Mouse (Mus musculus): ENCODE results near the gene Tbkbp1. TPM values are rescaled to one million over a fixed set of nuclear protein-coding genes. Genes with fewer than 3 reads are reported as not detected.

Gene Tbkbp1
- polyA plus RNA-seq, 1 experiment = 0.22 TPM

DNA sequence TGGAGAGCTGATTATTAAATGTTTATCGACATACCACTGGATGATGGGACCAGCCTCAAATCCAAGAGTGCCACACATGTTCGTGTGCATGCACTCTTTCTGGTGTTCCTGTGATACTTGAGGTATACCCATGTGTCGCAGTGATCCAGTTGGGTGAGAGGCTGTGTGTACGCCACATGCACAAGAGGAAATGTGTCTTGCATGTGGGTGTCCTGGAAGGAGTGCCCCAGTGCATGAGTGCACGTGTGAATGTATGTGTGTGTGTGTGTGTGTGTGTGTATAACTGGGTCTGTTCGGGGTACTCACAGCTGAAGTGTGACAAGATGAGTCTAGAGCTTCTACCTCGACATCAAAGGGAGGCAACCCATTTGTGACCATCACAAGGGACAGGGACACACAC is 21.0 kb downstream of the Tbkbp1 start:
- Histone ChIP-seq H3K4me2 (ENCODE audit: low read depth) (no peak overlapping the region), H3K27me3 (ENCODE audit: control insufficient read depth, insufficient read depth, insufficient read length) (peaks cover 38% of the 10 kb centered on the region), H3ac (ENCODE audit: control insufficient read depth, insufficient read length) (no peak overlapping the region), H3K36me3 (ENCODE audit: control insufficient read depth, insufficient read depth) (no peaks in the 10 kb centered on the region), H3K4me3 (no peak overlapping the region), H3K79me2 (ENCODE audit: control insufficient read depth, insufficient read depth) (no peaks in the 10 kb centered on the region)
- TF ChIP-seq CEBPB (IDR thresholded peaks at IDR 0.05; ENCODE audit: insufficient read depth, poor library complexity, severe bottlenecking) = no peak
- TF ChIP-seq TCF12 (IDR thresholded peaks at IDR 0.05; ENCODE audit: insufficient read depth, poor library complexity, severe bottlenecking) = no peak

DNA sequence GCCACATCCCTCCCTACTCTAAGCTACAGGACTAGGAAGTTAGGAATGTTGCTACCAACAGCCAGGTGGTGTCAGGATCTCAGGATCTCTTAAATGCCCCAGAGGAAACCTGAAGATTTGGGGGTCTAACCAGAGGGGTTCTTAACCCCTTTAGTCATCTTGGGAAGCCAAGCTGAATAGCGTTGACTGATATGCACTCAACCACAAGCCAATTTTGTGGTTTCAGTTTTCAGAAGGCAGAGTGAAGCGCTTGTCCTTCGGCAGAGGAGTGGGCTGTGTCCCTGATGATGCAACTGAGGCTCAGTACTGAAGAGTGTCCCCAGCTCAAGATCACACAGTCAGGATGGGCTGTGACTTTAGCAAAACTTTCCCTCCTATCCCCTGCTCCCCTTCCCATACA is 22.3 kb downstream of the Tbkbp1 start:
- Histone ChIP-seq H3ac (ENCODE audit: control insufficient read depth, insufficient read length) (no peak overlapping the region), H3K36me3 (ENCODE audit: control insufficient read depth, insufficient read depth) (no peaks in the 10 kb centered on the region), H3K79me2 (ENCODE audit: control insufficient read depth, insufficient read depth) (no peaks in the 10 kb centered on the region), H3K4me3 (no peak overlapping the region), H3K27me3 (ENCODE audit: control insufficient read depth, insufficient read depth, insufficient read length) (peaks cover 35% of the 10 kb centered on the region), H3K4me2 (ENCODE audit: low read depth) (peak overlapping the region; percentile 39)
- TF ChIP-seq USF1 (IDR thresholded peaks at IDR 0.05; ENCODE audit: low read depth) (no peak), CEBPB (IDR thresholded peaks at IDR 0.05; ENCODE audit: insufficient read depth, poor library complexity, severe bottlenecking) (peak; percentile 54; the same call in 1 of the 2 replicates), REST (IDR thresholded peaks at IDR 0.05; ENCODE audit: insufficient read depth, insufficient read length) (no peak), MAX (IDR thresholded peaks at IDR 0.05; ENCODE audit: low read depth) (no peak), TCF12 (IDR thresholded peaks at IDR 0.05; ENCODE audit: insufficient read depth, poor library complexity, severe bottlenecking) (no peak)

DNA sequence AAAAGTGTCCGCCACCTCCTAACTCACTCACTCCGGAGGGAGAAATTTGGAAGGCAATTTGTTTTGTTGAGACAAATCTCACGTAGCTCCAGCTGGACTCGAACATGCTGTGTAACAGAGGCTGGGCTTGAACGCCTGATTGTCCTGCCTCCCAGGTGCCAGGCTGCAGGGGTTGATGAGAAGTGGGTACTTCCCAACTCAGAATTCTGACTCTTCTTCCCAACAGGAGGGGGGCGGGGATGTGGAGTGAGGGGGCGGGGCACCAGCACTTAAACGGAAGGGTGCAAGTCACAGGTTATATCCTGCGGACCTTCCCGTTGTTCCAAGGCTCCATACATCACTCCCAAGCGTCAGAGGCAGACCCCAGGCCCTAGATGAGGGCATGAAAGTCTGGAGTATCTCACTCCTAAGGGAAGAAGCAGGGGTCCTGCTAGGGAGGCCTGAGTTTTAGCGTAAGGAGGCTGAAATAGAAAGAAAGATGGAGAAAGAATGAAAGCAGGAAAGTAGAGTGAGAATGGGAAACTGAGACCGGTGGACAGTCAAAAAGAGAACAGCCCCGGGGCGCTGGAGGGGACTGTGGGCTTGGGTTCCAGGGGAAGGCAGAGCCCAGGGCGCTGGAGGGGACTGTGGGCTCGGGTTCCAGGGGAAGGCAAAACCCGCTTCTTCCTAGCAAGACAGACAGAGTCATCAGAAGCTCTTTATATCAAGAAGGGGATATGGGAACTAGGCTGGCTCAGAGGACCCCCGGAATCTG is 23.6 kb downstream of the Tbkbp1 start:
- H3K4me3 ChIP-seq = peak overlapping the region; percentile 4
- H3K36me3 ChIP-seq (ENCODE audit: control insufficient read depth, insufficient read depth) = no peaks in the 10 kb centered on the region
- no peaks in the 10 kb centered on the region for H3K79me2 ChIP-seq (ENCODE audit: control insufficient read depth, insufficient read depth)
- TF ChIP-seq CEBPB (IDR thresholded peaks at IDR 0.05; ENCODE audit: insufficient read depth, poor library complexity, severe bottlenecking) (no peak), MAX (IDR thresholded peaks at IDR 0.05; ENCODE audit: low read depth) (no peak), POLR2AphosphoS2 (IDR thresholded peaks at IDR 0.05; ENCODE audit: insufficient read length, low read depth) (no peak), POLR2A (IDR thresholded peaks at IDR 0.05; ENCODE audit: insufficient read length, low read depth) (no peak), TCF12 (IDR thresholded peaks at IDR 0.05; ENCODE audit: insufficient read depth, poor library complexity, severe bottlenecking) (no peak), SRF (IDR thresholded peaks at IDR 0.05; ENCODE audit: control insufficient read depth, insufficient read length, low read depth) (no peak), E2F4 (IDR thresholded peaks at IDR 0.05; ENCODE audit: insufficient read depth) (no peak), TCF3 (IDR thresholded peaks at IDR 0.05; ENCODE audit: insufficient read length, low read depth) (no peak), USF1 (IDR thresholded peaks at IDR 0.05; ENCODE audit: low read depth) (no peak), MYOG (IDR thresholded peaks at IDR 0.05; ENCODE audit: control insufficient read depth in 1 of 3, insufficient read depth in 1 of 3, insufficient read length in 2 of 3, low read depth in 2 of 3) (no peak), MYOD1 (IDR thresholded peaks at IDR 0.05; ENCODE audit: control insufficient read depth in 1 of 3, insufficient read length in 2 of 3, low read depth in 2 of 3) (no peak), REST (IDR thresholded peaks at IDR 0.05; ENCODE audit: insufficient read depth, insufficient read length) (no peak)
- H3K27me3 ChIP-seq (ENCODE audit: control insufficient read depth, insufficient read depth, insufficient read length) = peaks cover 23% of the 10 kb centered on the region
- H3K4me2 ChIP-seq (ENCODE audit: low read depth) = peak overlapping the region; percentile 59
- H3ac ChIP-seq (ENCODE audit: control insufficient read depth, insufficient read length) = no peak overlapping the region

DNA sequence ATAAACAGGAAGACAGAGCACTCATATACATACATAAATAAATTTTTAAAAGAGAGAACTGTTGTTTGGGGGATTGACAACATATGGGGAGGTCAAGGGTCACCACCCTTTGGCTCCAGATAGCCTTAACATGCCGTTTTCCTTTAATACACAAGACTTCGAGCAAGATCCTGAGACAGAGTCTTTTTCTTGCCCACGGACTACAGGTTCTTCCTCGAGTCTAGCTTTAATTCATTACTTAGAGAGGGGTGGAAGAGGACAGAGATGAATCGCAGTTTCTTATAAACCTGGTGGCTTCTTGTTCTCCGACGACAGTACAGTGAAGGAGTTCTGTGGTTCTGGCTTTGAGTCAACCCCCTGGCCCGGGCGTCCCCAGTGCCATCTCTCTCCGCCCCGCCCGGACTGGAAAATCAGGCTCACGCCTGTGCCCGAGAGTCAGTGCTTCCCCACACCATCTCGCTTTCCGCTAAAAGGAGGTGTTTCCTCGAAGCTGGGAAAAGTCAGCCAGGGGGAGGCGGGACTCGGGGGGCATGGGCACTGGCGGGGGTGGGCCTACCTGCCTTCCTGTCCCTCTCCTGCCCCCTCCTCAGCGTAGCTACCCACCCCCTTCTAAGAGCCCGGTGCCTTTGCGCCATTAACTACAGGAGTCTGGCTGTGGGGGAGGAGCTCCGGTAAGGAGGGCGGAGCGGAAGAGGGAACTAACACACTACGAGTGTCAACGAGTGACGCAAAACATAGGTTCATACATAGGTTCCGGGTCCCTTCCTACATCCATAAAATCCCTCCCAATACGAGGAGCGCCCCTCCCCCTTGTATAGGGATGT is 24.4 kb downstream of the Tbkbp1 start:
- peak overlapping the region; percentile 4 for H3K4me3 ChIP-seq
- H3K27me3 ChIP-seq (ENCODE audit: control insufficient read depth, insufficient read depth, insufficient read length) = peaks cover 20% of the 10 kb centered on the region
- H3K4me2 ChIP-seq (ENCODE audit: low read depth) = peak overlapping the region; percentile 59
- no peak for TF ChIP-seq MYOD1 (IDR thresholded peaks at IDR 0.05; ENCODE audit: control insufficient read depth in 1 of 3, insufficient read length in 2 of 3, low read depth in 2 of 3)
- no peak for TF ChIP-seq USF1 (IDR thresholded peaks at IDR 0.05; ENCODE audit: low read depth)
- no peak for TF ChIP-seq CEBPB (IDR thresholded peaks at IDR 0.05; ENCODE audit: insufficient read depth, poor library complexity, severe bottlenecking)
- no peak for TF ChIP-seq E2F4 (IDR thresholded peaks at IDR 0.05; ENCODE audit: insufficient read depth)
- TF ChIP-seq MAX (IDR thresholded peaks at IDR 0.05; ENCODE audit: low read depth) = no peak
- no peak for TF ChIP-seq TCF3 (IDR thresholded peaks at IDR 0.05; ENCODE audit: insufficient read length, low read depth)
- TF ChIP-seq REST (IDR thresholded peaks at IDR 0.05; ENCODE audit: insufficient read depth, insufficient read length) = no peak
- no peak for TF ChIP-seq POLR2A (IDR thresholded peaks at IDR 0.05; ENCODE audit: insufficient read length, low read depth)
- no peak for TF ChIP-seq POLR2AphosphoS2 (IDR thresholded peaks at IDR 0.05; ENCODE audit: insufficient read length, low read depth)
- TF ChIP-seq SRF (IDR thresholded peaks at IDR 0.05; ENCODE audit: control insufficient read depth, insufficient read length, low read depth) = no peak
- no peak for TF ChIP-seq MYOG (IDR thresholded peaks at IDR 0.05; ENCODE audit: control insufficient read depth in 1 of 3, insufficient read depth in 1 of 3, insufficient read length in 2 of 3, low read depth in 2 of 3)
- TF ChIP-seq TCF12 (IDR thresholded peaks at IDR 0.05; ENCODE audit: insufficient read depth, poor library complexity, severe bottlenecking) = no peak
- H3K36me3 ChIP-seq (ENCODE audit: control insufficient read depth, insufficient read depth) = no peaks in the 10 kb centered on the region
- H3ac ChIP-seq (ENCODE audit: control insufficient read depth, insufficient read length) = no peak overlapping the region
- no peaks in the 10 kb centered on the region for H3K79me2 ChIP-seq (ENCODE audit: control insufficient read depth, insufficient read depth)

Measured in myocyte (in vitro differentiated cells).